Mouse (Mus musculus): ENCODE measurements around the gene Tff2. TPM values are rescaled to one million over a fixed set of nuclear protein-coding genes. Genes with fewer than 3 reads are reported as not detected.

Gene Tff2
- total RNA-seq (2023) = not detected

GRCm38 (mm10) chr17:31144040-31145037 lies at the start of gene Tff2:
TSS of gene Tff2 (minus strand) at chr17:31144282.

GRCm38 (mm10) chr17:31165127-31165526 lies 21.0 kb upstream of the Tff2 start, which contains the start of gene Tff1:
TSS of gene Tff1 (minus strand) at chr17:31165277.

GRCm38 (mm10) chr17:31129452-31129851 lies 14.6 kb downstream of the Tff2 start, which contains the start of gene Tff3:
TSS of gene Tff3 (minus strand) at chr17:31129646.

Other genes with a start within 250 kb of the Tff2 start
- not detected for gene Glp1r, start 242.5 kb downstream of the Tff2 start, total RNA-seq (2023)
- not detected for gene Umodl1, start 189.6 kb downstream of the Tff2 start, total RNA-seq (2023)
- gene Abcg1, start 86.6 kb downstream of the Tff2 start, total RNA-seq (2023) = 10 to 100 TPM; 41.0 to 55.2 TPM
- not detected for gene Tff3, start 14.6 kb downstream of the Tff2 start, total RNA-seq (2023)
- not detected for gene Tff1, start 21.0 kb upstream of the Tff2 start, total RNA-seq (2023)
- gene Tmprss3, start 54.7 kb upstream of the Tff2 start, total RNA-seq (2023) = 1 to 10 TPM; 1.6 to 3.5 TPM
- gene Ubash3a, start 63.6 kb upstream of the Tff2 start, total RNA-seq (2023) = 1 to 10 TPM; 7.4 to 8.5 TPM
- 1 to 10 TPM; 2.9 to 4.3 TPM for gene Rsph1, start 133.1 kb upstream of the Tff2 start, total RNA-seq (2023)
- gene Slc37a1, start 142.5 kb upstream of the Tff2 start, total RNA-seq (2023) = 10 to 100 TPM; 22.4 to 34.2 TPM
- not detected for gene Pde9a, start 241.9 kb upstream of the Tff2 start, total RNA-seq (2023)